Mouse (Mus musculus) gastrocnemius, adult 18-20 months (tissue): Measurements from ENCODE around the gene Sept10. TPM values are rescaled to one million over a fixed set of nuclear protein-coding genes. Genes with fewer than 3 reads are reported as not detected.
A peak's percentile ranks its signal among the peaks of the same experiment; 100 is the strongest.

Experiments
- DNase-seq: peaks from one replicate; pipeline ENCODE4 v3.0.0; 2021; ENCODE audit warnings: low spot score
- total RNA-seq, 2 experiments: library from RNA; stranded (reverse); gene quantifications; 2 replicates each; pipeline ENCODE4 v1.2.3; 2021

Gene Sept10
- total RNA-seq, 2 experiments from 2014 or later: 6.5 to 8.5 TPM

- no peak for DNase-seq
Measured at GRCm38 (mm10) chr10:59229205-59229820, 7.7 kb upstream of the Sept10 start.

GRCm38 (mm10) chr10:59225137-59225536 is 3.5 kb upstream of the Sept10 start:
- no peak for DNase-seq

GRCm38 (mm10) chr10:59223890-59224289 is 2.2 kb upstream of the Sept10 start:
- DNase-seq: no peak

GRCm38 (mm10) chr10:59223301-59223700 is 1.7 kb upstream of the Sept10 start:
- no peak for DNase-seq

- DNase-seq: peak; percentile 19
Measured at GRCm38 (mm10) chr10:59222271-59223101, 839 bp upstream of the Sept10 start.

GRCm38 (mm10) chr10:59220824-59221472 is 699 bp downstream of the Sept10 start:
- DNase-seq: peak; percentile 3

GRCm38 (mm10) chr10:59200011-59200410 is 21.6 kb downstream of the Sept10 start:
- no peak for DNase-seq

GRCm38 (mm10) chr10:59196763-59197162 is 24.9 kb downstream of the Sept10 start:
- DNase-seq: no peak

- no peak for DNase-seq
Measured at GRCm38 (mm10) chr10:59194891-59195290, 26.8 kb downstream of the Sept10 start.

GRCm38 (mm10) chr10:59182306-59182705 is 39.3 kb downstream of the Sept10 start:
- no peak for DNase-seq

GRCm38 (mm10) chr10:59179620-59180019 is 42.0 kb downstream of the Sept10 start:
- no peak for DNase-seq

- no peak for DNase-seq
Measured at GRCm38 (mm10) chr10:59172539-59172938, 49.1 kb downstream of the Sept10 start.

- DNase-seq: no peak
Measured at GRCm38 (mm10) chr10:59171042-59171441, 50.6 kb downstream of the Sept10 start.

- peak; percentile 42 for DNase-seq
Measured at GRCm38 (mm10) chr10:59166104-59166944, 55.3 kb downstream of the Sept10 start.

- DNase-seq: no peak
Measured at GRCm38 (mm10) chr10:59162185-59162897, 59.3 kb downstream of the Sept10 start.

GRCm38 (mm10) chr10:59158627-59159026 is 63.0 kb downstream of the Sept10 start:
- no peak for DNase-seq

- no peak for DNase-seq
Measured at GRCm38 (mm10) chr10:59152544-59153081, 69.0 kb downstream of the Sept10 start.

GRCm38 (mm10) chr10:59150938-59151657 is 70.5 kb downstream of the Sept10 start:
- DNase-seq: no peak

GRCm38 (mm10) chr10:59149956-59150383 is 71.7 kb downstream of the Sept10 start:
- peak; percentile 47 for DNase-seq
